Mouse (Mus musculus): ENCODE measurements at regions not wholly inside any gene's neighbourhood (a gene's known extent, or its start where the extent isn't known, plus 50 kb on each side); places are given as distances from the start of the nearest gene placed in this dataset.

DNA sequence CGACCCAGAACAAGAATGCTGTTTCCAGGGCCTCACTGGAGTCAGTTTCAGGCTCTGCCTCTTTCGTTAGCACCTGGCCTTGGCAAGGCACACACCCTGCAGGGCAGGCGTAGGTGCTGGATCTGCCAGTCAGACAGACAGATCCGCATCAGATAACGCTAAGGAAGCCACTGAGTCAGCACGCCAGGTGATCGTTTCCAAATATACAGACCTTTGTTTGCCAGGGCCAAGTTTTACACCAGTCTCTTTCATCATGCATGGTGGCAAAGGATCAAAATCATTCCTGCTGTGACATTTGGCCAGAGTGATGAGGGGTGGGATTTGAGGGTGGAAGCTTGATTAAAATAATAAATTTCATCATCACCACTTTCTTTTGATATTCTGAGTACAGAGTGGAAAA is 411.0 kb downstream of the Ofcc1 start:
- no peak for DNase-seq (ENCODE audit: low read depth, low spot score)

DNA sequence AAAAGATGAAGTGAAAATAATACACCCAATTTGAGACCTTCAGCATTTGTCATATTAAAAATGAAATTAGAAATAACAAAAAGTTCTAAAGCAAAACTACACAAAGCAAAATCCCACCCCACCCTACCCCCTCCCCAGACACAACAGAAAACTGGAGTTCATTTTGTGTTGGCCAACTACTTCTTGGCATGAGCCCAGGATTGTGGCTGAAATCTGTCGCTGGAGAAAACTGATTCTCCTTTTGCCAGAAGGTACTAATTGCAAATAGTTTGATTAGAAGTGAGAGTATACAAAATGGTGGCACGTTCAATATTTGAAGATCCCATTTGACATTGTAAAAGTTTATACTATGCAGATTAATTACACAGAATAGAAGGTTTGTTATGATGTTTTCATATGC is 426.0 kb downstream of the Ofcc1 start:
- DNase-seq (ENCODE audit: low read depth, low spot score): no peak

DNA sequence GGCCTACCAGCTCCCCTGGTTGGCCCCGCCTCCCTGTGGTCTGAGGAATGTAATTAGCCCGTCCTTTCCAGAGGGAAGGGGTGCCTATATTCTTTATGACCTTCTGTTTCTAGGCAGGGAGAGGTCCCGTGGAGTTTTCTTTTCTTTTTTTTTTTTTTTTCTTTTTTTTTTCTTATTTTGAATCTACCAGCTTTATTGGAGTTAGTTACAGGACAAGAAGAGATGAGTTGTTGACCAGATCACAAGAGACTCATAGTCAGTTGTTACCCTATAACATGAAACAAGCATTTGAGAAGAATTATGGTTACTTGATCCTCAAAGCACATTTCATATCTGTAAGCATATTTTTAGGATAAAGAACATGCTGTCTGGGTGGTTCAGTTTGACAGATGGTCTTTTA is 429.8 kb downstream of the Ofcc1 start:
- no peak for DNase-seq (ENCODE audit: low read depth, low spot score)

DNA sequence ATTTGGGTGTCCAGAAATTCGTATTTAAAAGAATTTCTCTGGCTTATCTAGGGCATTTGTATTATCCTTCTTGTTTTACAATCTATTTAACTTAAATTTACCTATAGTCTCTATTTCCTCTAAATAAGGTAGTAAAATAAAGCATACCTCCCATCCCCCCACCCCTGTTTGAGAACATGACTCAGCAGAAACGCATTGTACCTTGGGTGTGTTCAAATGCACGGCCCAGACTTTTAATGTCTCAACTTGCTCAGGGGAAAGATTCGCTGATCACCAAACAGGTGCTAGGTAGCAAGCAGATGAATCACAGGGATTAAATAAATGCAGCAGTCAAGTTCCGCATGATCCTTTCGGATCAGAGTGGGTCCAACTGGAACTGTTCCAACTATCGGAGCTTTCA is 432.7 kb downstream of the Ofcc1 start:
- DNase-seq (ENCODE audit: low read depth, low spot score): no peak

DNA sequence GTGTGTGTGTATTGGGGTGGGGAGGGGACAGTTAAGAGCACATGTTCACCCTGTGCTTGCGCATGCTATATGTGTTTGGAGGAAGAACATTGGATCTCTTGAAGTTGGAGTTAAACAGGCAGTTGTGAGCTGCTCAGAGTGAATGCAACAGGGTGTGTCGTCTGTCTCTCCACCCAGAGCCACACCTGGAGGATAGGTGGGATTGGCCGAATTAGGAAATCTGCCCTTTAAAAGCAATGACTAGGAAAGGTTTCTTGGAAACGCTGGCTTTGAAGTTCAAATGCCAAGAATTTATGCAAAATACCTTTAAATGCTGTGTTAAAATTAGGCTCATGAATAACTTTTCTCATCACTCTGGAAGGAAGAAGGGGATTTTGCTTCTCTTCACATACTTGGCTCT is 436.9 kb downstream of the Ofcc1 start:
- DNase-seq (ENCODE audit: low read depth, low spot score): no peak

DNA sequence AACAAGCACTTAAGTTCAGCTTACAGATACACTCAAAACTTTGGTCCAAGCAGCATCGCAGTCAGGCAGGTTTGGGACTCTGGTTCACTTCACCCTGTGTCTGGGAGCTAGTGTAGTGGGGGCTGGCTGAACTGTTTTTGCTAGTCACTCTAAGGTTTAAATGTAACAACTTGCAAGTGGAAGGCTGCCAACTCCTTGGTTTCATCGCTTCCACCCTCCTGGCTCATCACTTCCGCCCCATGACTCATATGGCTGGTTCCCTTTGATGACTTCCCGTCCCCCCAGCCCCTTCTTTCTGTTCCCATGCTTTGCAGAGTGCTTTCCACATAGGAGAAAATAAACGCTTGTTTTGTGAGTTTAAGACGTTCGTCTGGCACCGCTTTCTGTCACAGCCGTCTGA is 438.1 kb downstream of the Ofcc1 start:
- DNase-seq (ENCODE audit: low read depth, low spot score): no peak

DNA sequence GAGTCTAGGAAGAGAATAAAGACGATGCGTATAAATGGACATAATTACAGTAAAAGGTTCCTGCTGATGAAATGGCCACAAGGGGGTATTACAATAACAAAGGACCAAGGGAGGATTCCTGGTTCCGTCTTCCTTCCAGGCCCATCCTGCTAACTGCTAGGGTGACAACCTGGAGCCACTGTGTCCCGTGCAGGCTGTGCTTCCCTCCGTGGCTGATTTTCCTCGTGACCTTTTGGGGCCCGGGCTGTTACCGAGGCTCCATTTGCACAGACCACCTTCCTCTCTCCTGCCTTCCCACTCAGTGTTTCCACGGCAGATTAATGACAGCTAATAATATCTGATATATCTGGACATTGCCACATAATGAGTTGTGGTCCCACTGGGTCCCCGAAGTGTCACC is 453.5 kb downstream of the Ofcc1 start:
- no peak for DNase-seq (ENCODE audit: low read depth, low spot score)

DNA sequence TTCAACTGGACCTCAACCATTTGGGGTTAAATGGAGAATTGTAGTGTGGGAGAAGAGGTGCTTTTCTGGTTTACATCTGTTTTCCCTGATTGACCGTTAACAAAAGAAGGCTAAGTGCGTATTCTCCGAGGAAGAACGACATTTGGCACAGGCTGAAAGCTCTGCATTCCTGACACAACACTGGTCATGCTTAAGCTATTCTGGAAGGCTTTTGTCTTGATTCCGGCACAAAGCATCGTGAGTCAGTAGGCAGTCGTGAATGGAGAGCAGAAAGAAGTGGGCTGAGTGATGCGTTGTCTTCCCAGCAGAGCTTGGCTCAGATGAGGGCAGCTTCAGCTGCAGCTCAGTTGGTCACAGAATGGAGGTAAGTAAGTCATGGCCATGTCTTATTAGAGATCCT is 457.0 kb downstream of the Ofcc1 start:
- DNase-seq (ENCODE audit: low read depth, low spot score): no peak

DNA sequence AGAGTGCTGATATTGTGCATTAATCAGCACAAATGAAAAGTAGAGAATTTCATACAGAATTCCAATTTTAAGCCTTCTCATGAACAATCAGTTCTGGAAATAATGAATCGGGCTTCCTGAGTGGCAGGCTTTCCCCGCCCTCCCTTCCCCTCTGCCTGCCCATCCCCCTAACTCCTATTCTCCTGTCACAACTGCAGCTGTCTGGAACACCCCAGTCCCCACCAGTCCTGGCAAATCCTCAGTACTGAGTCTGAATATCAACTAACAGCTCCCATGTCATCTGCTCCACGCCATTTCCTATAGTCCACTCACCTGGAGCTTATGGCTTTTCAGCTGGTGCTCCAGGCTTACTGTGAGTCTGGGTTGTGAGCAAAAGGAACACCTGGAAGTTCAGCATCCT is 457.9 kb downstream of the Ofcc1 start:
- no peak for DNase-seq (ENCODE audit: low read depth, low spot score)

DNA sequence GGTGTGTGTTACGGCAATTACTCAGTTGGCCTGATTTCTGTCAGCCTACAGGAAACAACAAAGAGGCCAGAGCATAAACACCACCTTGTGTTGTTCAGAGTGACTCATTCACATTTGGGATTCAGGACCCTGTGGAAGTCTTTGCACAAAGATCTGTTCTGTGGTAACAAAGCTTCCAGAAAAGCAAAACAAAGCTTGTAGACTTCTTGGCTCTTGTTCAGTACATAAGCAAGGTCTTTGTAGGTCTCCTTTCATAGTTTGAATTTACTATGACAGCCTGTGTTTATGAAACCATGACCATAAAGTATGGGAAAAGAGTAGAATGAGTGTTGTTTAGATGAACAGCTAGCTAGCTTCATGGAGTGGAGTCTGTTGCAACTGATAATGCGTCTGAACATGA is 461.9 kb downstream of the Ofcc1 start:
- no peak for DNase-seq (ENCODE audit: low read depth, low spot score)

DNA sequence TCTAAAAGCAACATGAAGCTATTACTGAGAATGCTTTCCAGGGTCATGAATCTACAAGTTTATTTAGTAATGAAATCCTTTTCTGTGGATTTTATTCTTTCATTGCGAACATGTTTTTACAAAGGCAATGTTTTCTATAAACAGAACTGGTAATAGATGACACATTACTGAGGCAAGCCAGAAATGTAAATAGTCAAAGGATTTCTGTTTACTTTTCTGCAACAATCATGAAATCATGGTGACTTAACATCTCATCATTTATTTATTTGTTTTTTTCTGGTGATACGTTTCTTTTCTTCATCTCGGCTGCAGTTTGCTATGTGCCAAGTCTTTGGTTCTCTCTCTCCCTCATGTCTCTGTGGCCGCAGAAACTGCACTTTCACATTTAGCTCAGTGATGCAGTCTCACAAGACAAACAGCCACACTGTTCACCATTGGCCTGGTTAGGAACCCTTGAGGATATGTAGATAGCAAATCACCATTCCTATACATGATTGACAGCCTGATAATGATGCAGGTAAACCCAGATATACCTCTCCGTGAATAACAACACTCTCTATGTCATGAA is 462.8 kb downstream of the Ofcc1 start:
- DNase-seq (ENCODE audit: low read depth, low spot score): no peak

DNA sequence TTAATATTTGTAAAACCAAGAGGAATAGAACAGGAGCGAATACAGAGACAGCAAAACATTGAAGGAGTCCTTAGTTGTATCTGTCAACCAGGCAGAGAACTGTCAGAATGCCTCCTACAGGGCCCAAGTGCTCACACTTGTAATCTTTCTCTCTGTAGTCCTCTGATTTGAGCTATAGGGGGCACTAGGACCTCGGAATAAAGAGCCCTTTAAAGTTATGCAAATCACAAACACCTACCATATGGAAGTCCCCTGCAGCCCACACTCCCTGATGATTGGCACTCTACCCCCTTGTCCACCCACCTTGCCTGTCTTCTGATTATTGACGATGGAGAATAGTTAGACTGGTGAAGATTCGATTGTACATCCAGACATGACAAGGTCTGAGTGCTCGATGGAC is 467.1 kb downstream of the Ofcc1 start:
- DNase-seq (ENCODE audit: low read depth, low spot score): no peak

DNA sequence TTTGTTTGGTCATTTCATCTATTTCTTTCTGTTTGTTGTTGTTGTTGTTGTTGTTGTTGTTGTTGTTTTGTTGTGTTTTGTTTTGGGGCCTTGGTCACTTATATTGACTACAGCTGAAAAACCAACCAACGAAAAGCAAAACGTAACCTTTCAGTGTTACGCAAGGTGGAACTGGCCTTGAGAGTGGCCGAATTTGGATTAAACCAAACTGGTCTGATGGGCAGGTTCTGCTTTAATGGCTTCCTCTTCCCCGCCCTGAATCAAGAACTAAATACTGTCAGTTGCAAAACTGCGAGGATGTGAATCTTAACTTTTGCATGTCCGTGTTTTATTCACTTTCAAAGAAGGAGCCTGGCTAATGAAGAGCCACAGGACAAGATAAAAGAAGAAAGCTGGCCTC is 480.2 kb downstream of the Ofcc1 start:
- DNase-seq (ENCODE audit: low read depth, low spot score): no peak

DNA sequence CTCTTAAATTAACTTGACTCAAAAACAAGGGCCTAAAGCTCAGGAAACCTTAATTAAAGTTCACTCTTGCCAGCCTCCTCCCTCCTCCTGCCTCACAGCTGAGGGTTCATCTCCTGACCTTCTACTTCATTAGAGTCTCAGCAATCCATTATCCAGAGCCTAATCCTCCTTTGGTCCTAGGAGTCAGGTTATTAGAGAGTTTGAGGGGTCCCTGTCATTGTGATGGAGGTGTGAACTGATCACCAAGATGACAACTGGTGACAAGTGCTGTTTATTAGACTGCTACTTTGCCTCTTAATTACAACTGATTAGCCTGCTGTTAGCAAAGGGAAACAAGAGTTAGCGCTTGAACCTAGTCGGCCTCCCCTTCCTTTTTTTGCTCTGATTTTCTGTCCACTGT is 481.1 kb downstream of the Ofcc1 start:
- no peak for DNase-seq (ENCODE audit: low read depth, low spot score)

DNA sequence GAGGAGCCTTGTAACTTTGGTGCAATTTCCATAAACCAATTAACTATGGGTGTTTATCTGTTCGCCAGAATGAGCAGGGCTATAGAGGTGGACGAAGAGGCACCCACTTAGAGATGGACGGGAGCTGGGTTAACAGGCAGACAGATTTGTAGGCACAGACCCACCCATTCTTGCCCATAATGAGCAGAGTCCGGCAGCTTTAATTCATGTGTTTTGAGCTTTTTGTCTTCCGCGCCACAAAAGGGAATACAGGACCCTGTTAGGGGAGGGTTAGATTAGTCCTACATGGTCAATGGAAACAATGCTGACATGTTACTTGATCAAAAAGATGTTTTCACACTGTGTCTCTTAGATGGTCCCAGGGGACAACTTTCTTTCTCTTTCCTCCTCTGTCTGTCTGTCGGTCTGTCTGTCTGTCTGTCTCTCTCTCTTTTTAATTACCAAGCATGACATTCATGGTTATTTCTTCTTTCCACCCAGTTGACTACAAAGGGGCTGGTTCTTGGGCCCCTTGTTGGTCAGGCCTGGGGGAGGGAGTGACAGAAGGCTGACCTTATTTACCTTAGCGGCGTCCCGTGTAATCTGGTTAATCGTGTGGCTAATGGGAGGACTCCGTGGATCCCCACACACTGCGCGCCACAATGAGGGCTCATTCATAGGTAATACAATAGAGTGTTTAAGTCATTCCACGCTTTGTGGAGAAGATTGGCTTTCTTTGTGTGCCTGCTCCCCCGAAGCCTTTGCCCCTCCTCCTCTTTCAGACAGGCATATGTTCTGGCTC is 483.7 kb downstream of the Ofcc1 start:
- DNase-seq (ENCODE audit: low read depth, low spot score): peak; percentile 37

DNA sequence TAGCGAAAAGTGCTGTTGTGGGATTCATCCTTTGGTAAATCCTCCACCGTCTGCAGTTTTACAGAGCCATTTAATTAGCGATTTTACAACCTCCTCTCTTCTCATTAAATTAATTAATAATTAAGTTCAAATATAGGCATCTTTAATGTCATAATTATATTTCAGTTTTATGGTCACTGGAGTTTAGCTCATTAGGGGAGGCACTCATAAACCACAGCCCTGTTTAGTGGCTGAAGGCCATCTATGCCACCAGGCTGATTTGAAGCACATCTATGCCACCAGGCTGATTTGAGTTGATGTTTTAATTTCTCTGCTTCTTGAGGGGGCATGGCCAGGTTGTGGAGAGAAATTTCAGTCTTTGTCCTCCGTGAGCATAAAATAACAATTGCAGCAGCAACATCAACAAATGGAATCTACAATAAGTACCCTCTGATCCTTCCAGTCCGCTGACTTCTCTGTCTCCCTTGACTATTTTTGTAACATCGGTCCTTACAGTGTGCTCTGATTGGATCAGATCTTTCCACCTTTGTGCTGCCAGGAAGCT is 508.9 kb downstream of the Ofcc1 start:
- DNase-seq (ENCODE audit: low read depth, low spot score): no peak

DNA sequence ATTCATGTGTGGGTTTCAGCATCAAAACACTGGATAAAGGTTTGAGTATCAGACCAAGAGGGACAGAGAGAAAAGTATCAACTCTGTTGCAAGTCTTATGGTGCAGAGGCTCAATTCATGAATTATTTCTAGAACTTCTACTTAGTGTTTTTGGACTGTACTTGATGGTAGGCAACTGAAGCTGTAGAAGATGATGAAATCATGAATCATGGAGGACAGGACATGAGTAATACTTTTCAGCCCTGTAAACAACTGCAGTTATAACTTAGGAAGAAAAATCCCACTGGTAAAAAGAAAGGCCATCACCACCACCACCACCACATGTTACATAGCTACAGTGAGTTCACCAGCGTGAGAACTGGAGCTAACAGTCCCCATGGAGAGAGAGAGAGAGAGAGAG is 511.9 kb downstream of the Ofcc1 start:
- no peak for DNase-seq (ENCODE audit: low read depth, low spot score)

DNA sequence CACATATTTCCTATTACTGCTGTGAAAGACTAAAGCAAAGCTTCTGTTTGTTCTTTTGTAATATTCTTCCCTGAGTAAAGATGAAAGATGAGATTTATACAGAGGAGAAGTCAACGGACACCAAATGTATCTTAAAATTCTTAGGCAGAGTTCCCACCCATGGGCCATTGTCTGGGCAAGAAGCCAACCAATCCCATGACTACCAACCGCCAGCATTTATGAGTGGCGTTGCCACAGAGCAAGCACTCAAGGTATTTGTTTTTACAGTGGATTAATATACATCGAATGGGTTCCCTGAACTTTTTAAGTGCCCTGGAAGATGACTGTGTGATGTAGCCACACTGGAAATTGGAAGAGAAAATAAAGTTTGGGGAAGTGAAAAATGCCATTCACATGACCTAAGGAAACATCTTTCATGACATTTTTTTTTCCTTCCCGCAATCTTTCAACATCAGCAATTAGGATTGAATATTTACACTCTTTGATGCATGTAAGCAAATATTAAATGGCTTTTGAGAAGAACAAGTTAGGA is 525.1 kb downstream of the Ofcc1 start:
- no peak for DNase-seq (ENCODE audit: low read depth, low spot score)

DNA sequence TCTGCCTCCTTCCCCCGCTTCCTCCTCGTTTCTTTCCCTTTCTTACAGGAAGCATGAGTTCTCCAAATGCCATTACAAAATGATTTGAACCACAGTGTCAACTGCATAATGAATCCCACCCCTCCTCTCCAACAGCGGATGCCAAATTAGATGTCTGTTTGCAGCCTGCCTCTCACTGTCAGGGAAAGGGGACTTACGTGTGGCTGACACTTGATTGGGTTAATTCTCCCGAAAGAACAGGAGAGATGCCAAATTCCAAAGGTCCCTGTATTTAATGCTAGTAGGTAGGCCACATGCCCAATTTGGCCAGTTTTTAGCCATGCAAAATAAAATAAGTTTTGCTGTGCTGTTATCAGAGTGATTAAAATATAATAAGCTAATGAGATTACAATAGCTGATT is 525.9 kb downstream of the Ofcc1 start:
- DNase-seq (ENCODE audit: low read depth, low spot score): no peak

DNA sequence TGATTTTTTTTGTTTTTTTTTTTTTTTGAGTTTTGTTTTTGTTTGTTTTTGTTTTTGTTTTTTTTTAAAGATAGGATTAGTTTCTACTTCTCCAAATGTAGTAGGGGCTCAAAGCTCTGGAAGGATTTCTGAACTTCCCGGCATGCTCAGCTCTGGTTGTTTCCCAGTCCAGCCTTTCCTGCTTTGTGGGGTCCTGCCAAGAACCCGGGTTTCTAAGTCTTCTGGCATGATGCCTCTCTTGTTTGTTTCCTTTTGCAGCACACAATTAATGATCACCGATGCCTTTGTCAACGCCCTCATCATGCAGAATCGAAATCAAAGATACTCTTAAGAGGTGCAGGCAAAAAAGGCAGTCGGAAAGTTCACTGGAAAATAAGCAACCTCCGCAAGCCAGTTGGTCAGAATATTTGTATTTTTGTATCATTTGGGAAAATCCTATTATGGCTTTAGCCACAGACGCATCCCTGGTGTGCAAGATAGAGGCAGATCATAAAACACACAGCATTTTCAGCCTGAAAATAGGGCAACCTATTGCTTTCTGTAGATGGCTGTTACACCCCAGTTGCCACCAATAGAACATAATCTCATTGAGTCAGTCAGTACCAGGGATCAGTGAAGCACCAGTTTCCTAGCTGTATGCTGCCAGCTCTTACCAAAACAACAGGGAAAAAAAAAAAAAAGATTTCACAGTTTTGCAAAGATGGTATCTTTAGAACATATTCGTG is 526.6 kb downstream of the Ofcc1 start:
- DNase-seq (ENCODE audit: low read depth, low spot score): no peak

DNA sequence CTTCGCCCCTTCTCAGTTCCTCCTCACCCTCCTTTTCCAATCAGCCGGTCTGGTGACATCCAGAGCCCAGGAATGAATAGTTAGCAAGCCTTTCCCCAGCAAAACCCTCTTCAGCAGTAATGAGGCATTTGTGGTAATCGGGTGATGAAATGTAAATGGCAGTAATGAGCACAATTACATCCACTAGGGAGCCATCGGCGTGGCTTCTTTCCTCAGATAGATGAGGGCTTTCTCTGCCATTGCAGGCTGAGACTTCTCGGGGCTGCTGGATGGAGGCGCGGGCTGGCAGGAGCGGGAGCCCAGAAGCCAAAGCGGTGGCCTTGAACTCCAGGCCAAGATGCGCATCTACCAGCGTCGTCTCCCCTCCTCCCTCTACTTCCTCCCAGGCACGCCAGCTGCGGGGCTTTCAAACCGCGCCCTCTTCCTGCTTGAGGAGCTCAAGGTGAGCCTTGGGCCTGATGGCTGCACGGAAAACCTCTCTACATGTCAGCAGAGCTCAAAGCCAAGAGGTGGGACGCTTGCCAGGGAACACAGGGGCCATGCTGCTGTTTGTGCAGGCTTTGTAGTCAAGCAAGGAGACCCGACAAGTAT is 537.2 kb downstream of the Ofcc1 start:
- no peak for DNase-seq (ENCODE audit: low read depth, low spot score)

DNA sequence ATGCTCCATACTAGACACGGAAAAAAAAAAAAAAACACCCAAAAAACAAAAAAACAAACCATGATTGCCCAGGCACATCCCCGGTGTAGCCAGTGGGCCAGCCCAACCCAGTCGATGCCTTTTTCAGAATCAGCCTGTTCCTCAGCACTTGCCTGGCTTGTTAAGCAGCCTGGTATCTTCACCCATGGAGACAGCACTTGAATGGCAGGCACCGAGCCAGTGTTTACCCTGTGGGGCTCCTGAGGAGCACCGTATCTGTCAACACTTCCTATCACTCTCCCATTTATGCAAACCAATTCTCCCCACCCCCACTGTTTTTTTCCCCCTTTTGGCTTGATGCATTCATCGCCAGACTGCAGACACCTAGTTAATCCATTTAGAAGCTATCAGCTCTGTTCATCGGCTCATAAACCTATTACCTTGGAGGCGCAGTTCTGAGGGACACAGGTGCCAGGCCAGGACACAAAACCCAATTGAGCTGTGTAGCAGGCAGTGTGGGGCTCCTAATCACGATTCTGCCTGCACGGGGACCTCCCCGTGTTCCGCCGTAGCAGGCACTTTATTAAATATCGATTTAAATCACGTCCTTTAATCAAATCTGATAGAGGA is 537.8 kb downstream of the Ofcc1 start:
- DNase-seq (ENCODE audit: low read depth, low spot score): no peak

All from embryo, embryonic 11.5 days (tissue).